Mouse (Mus musculus): ENCODE results near the gene Zfp260. TPM values are rescaled to one million over a fixed set of nuclear protein-coding genes. Genes with fewer than 3 reads are reported as not detected.

Gene Zfp260
- total RNA-seq, 1 experiment: 40.4 TPM

DNA sequence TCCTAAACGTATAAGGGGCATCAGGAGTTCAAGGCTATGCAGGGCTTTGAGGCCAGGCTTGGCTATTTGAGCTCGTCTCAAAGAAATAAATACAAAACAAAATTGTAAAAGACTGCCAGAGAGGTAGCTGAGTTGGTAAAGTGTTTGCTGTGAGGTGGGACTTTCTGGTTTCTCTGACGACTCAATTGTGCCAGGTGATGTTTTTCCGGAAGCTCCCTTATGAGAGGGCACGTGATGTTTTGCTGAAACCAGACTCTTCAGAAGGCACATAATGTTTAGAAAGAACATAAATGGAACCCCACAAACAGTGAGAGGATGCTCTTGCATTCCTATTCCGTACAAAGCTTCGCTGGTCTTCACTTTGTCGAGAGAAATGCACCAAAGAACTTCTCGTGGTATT is 1.9 kb upstream of the Zfp260 start:
- H3K4me3 ChIP-seq (ENCODE audit: insufficient read depth in 1 of 2, low read depth in 1 of 2, low read length in 2 of 2, poor library complexity in 1 of 2, severe bottlenecking in 1 of 2): no peak overlapping the region
- H3K9ac ChIP-seq (ENCODE audit: insufficient read depth, low read depth, low read length, poor library complexity, severe bottlenecking): no peak overlapping the region
- in situ Hi-C loops (cut with MboI; ENCODE audit: low sequenced_read_pairs in 2 of 2, unreplicated experiment in 2 of 2): no loop called here

DNA sequence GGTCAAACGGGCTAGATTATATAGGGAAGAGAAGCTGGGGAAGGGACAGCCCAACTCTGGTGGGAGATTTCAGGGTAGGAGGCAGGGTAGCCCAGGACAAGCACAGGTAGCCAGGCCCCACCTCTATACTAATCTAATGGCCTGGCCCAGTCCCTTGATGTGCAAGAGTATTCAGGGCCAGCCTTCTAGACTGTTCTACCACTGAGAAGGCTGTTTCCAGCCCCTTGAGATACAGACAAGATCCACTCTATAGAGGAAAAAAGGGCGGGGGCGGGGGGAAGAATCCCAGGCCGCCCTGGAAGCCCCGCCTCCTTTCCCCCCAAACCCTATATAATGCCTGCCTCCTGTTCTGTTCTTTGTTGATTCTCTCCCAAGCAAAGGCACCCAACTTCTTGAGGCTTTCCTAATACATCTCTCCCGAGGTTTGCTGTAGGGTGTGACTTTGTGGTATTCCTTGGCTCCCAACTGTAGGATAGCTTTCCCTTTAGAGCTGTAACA is 610 bp upstream of the Zfp260 start:
- no peak overlapping the region for H3K27ac ChIP-seq (ENCODE audit: insufficient read depth, low read depth, low read length, poor library complexity, severe bottlenecking)
- in situ Hi-C loops (cut with MboI; ENCODE audit: low sequenced_read_pairs in 2 of 2, unreplicated experiment in 2 of 2): no loop called here

More for the DNA sequence above, 1.9 kb upstream of the Zfp260 start:
- DNase-seq (ENCODE audit: low read depth, low spot score): no peak
- peaks cover 3 to 11% of the 10 kb centered on the region in 2 experiments; a peak in 3 of 4 replicates for H3K4me1 ChIP-seq (ENCODE audit: control insufficient read depth in 2 of 2, insufficient read depth in 2 of 2, low read length in 2 of 2, poor library complexity in 1 of 2)
- no peaks in the 10 kb centered on the region for H3K9me3 ChIP-seq (ENCODE audit: control insufficient read depth, insufficient read depth, low read depth, low read length)
- H3K27ac ChIP-seq (ENCODE audit: insufficient read depth, low read depth, low read length, poor library complexity, severe bottlenecking): no peak overlapping the region
- TF ChIP-seq CHD2 (IDR thresholded peaks at IDR 0.05; ENCODE audit: low read depth, low read length) (no peak), MAFK (IDR thresholded peaks at IDR 0.05; ENCODE audit: insufficient read depth, low read depth, low read length) (no peak), HCFC1 (IDR thresholded peaks at IDR 0.05; ENCODE audit: borderline replicate concordance, insufficient read depth, low read length) (no peak), ZC3H11A (IDR thresholded peaks at IDR 0.05; ENCODE audit: borderline replicate concordance, low read depth, low read length) (no peak), ZNF384 (IDR thresholded peaks at IDR 0.05; ENCODE audit: low read depth, low read length) (no peak)
- H3K36me3 ChIP-seq (ENCODE audit: control insufficient read depth, insufficient read depth, low read length, poor library complexity, severe bottlenecking): no peaks in the 10 kb centered on the region

DNA sequence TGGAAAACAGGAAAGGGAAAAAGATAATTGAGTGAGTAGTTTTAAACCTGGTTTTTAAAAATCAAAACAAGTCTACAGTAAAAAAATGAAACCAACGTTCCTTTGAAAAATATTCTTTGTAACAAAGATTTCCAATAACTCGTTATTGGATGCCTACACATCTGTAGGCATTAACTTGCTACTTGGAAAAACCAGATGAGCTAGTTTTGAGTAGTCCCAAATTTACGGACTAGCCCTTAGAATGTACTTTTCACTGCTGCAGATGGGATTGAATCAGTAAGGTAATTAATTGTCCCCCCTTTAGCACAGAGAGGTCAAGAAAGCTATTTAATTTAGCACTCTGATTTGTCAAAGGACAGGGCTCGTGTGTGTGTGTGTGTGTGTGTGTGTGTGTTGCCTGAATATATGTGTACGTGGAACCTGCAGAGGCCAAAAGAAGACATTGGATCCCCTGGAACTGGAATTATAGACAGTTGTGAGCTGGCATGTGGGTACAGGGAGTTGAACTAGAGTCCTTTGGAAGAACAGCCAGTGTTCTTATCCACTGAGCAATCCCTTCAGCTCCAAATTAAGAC is 1.1 kb downstream of the Zfp260 start:
- H3K4me1 ChIP-seq (ENCODE audit: control insufficient read depth in 2 of 2, insufficient read depth in 2 of 2, low read length in 2 of 2, poor library complexity in 1 of 2): peaks cover 2 to 18% of the 10 kb centered on the region in 2 experiments; a peak in 2 of 4 replicates
- peak overlapping the region; percentile 66; the same call in 1 of the 2 replicates for H3K9ac ChIP-seq (ENCODE audit: insufficient read depth, low read depth, low read length, poor library complexity, severe bottlenecking)

More for the DNA sequence above, 610 bp upstream of the Zfp260 start:
- no peaks in the 10 kb centered on the region for H3K36me3 ChIP-seq (ENCODE audit: control insufficient read depth, insufficient read depth, low read length, poor library complexity, severe bottlenecking)
- H3K4me3 ChIP-seq (ENCODE audit: insufficient read depth in 1 of 2, low read depth in 1 of 2, low read length in 2 of 2, poor library complexity in 1 of 2, severe bottlenecking in 1 of 2): peak overlapping the region; percentile 77 to 82; a peak in 3 of 4 replicates
- H3K9me3 ChIP-seq (ENCODE audit: control insufficient read depth, insufficient read depth, low read depth, low read length): no peaks in the 10 kb centered on the region
- no peak overlapping the region; the same call in 1 of the 2 replicates for H3K9ac ChIP-seq (ENCODE audit: insufficient read depth, low read depth, low read length, poor library complexity, severe bottlenecking)
- DNase-seq (ENCODE audit: low read depth, low spot score): no peak
- TF ChIP-seq ZC3H11A (IDR thresholded peaks at IDR 0.05; ENCODE audit: borderline replicate concordance, low read depth, low read length) (no peak), CHD2 (IDR thresholded peaks at IDR 0.05; ENCODE audit: low read depth, low read length) (no peak), HCFC1 (IDR thresholded peaks at IDR 0.05; ENCODE audit: borderline replicate concordance, insufficient read depth, low read length) (no peak), MAFK (IDR thresholded peaks at IDR 0.05; ENCODE audit: insufficient read depth, low read depth, low read length) (no peak), ZNF384 (IDR thresholded peaks at IDR 0.05; ENCODE audit: low read depth, low read length) (no peak)
- peaks cover 0 to 17% of the 10 kb centered on the region in 2 experiments; a peak in 2 of 4 replicates for H3K4me1 ChIP-seq (ENCODE audit: control insufficient read depth in 2 of 2, insufficient read depth in 2 of 2, low read length in 2 of 2, poor library complexity in 1 of 2)

DNA sequence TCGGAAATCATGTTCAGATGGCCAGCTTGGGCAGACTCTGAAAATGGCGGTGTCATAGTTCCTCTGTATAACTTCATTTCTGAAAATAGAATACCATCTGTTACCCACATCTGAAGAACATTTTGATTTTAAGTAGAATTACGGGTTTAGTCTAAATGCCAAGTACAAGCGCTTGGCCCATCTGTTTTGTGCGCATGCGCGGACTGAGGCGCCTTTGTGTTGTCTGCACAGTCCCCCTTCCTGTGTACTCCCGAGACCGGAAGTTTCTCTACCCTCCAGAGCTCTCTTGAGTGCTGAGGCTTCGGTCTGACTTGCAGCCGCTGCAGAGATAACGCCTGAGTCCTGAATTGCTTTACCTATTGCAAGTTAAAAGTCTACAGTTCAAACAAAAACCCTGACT is 4.7 kb downstream of the Zfp260 start:
- DNase-seq (ENCODE audit: low read depth, low spot score): no peak
- TF ChIP-seq MAFK (IDR thresholded peaks at IDR 0.05; ENCODE audit: insufficient read depth, low read depth, low read length): no peak
- no peak for TF ChIP-seq CHD2 (IDR thresholded peaks at IDR 0.05; ENCODE audit: low read depth, low read length)
- Histone ChIP-seq H3K27ac (ENCODE audit: insufficient read depth, low read depth, low read length, poor library complexity, severe bottlenecking) (no peak overlapping the region), H3K9me3 (ENCODE audit: control insufficient read depth, insufficient read depth, low read depth, low read length) (no peaks in the 10 kb centered on the region), H3K4me3 (ENCODE audit: insufficient read depth in 1 of 2, low read depth in 1 of 2, low read length in 2 of 2, poor library complexity in 1 of 2, severe bottlenecking in 1 of 2) (peak overlapping the region; percentile 17 to 19; a peak in 2 of 4 replicates), H3K9ac (ENCODE audit: insufficient read depth, low read depth, low read length, poor library complexity, severe bottlenecking) (peak overlapping the region; percentile 37; the same call in 1 of the 2 replicates), H3K4me1 (ENCODE audit: control insufficient read depth in 2 of 2, insufficient read depth in 2 of 2, low read length in 2 of 2, poor library complexity in 1 of 2) (peaks cover 2 to 10% of the 10 kb centered on the region in 2 experiments; a peak in 1 of 4 replicates), H3K36me3 (ENCODE audit: control insufficient read depth, insufficient read depth, low read length, poor library complexity, severe bottlenecking) (peaks cover 4% of the 10 kb centered on the region; the same call in 1 of the 2 replicates)
- in situ Hi-C loops (cut with MboI; ENCODE audit: low sequenced_read_pairs in 2 of 2, unreplicated experiment in 2 of 2): no loop called here

More for the DNA sequence above, 1.1 kb downstream of the Zfp260 start:
- no peaks in the 10 kb centered on the region for H3K9me3 ChIP-seq (ENCODE audit: control insufficient read depth, insufficient read depth, low read depth, low read length)
- no peaks in the 10 kb centered on the region for H3K36me3 ChIP-seq (ENCODE audit: control insufficient read depth, insufficient read depth, low read length, poor library complexity, severe bottlenecking)
- no peak for DNase-seq (ENCODE audit: low read depth, low spot score)
- peak overlapping the region; percentile 77 to 82 for H3K4me3 ChIP-seq (ENCODE audit: insufficient read depth in 1 of 2, low read depth in 1 of 2, low read length in 2 of 2, poor library complexity in 1 of 2, severe bottlenecking in 1 of 2)
- TF ChIP-seq HCFC1 (IDR thresholded peaks at IDR 0.05; ENCODE audit: borderline replicate concordance, insufficient read depth, low read length) (no peak), ZNF384 (IDR thresholded peaks at IDR 0.05; ENCODE audit: low read depth, low read length) (no peak), ZC3H11A (IDR thresholded peaks at IDR 0.05; ENCODE audit: borderline replicate concordance, low read depth, low read length) (no peak), CHD2 (IDR thresholded peaks at IDR 0.05; ENCODE audit: low read depth, low read length) (no peak), MAFK (IDR thresholded peaks at IDR 0.05; ENCODE audit: insufficient read depth, low read depth, low read length) (no peak)
- H3K27ac ChIP-seq (ENCODE audit: insufficient read depth, low read depth, low read length, poor library complexity, severe bottlenecking): no peak overlapping the region; the same call in 1 of the 2 replicates
- in situ Hi-C loops (cut with MboI; ENCODE audit: low sequenced_read_pairs in 2 of 2, unreplicated experiment in 2 of 2): no loop called here

Measured in ES-E14 (cell line).